Mouse (Mus musculus): ENCODE results near the gene Racgap1. TPM values are rescaled to one million over a fixed set of nuclear protein-coding genes. Genes with fewer than 3 reads are reported as not detected.

The Racgap1 gene
- polyA plus RNA-seq, 1 experiment from 2014 or later = 139 TPM

GRCm38 (mm10) chr15:99678063-99678800 lies 26.8 kb upstream of the Racgap1 start:
- Histone ChIP-seq H3K4me2 (no peak overlapping the region), H3K27ac (no peak overlapping the region), H3K4me1 (replicated peaks) (peaks cover 13% of the 10 kb centered on the region), H3K27me3 (peaks cover 24% of the 10 kb centered on the region), H3K9me3 (no peaks in the 10 kb centered on the region), H3K4me3 (replicated peaks) (no peak overlapping the region), H3K36me3 (no peaks in the 10 kb centered on the region), H3K9ac (replicated peaks) (no peak overlapping the region)
- ATAC-seq (ENCODE audit: insufficient number of reproducible peaks, insufficient read depth, low FRiP score, low TSS enrichment, low read depth) = no peak
- WGBS = 15% methylated on average over 13 of the region's 13 CpGs

- Histone ChIP-seq H3K36me3 (no peaks in the 10 kb centered on the region), H3K9ac (replicated peaks) (no peak overlapping the region), H3K9me3 (no peaks in the 10 kb centered on the region), H3K4me3 (replicated peaks) (no peak overlapping the region), H3K4me1 (replicated peaks) (peaks cover 13% of the 10 kb centered on the region), H3K4me2 (no peak overlapping the region), H3K27ac (no peak overlapping the region), H3K27me3 (peaks cover 34% of the 10 kb centered on the region)
- 46% methylated on average over 8 of the region's 8 CpGs for WGBS
- ATAC-seq (ENCODE audit: insufficient number of reproducible peaks, insufficient read depth, low FRiP score, low TSS enrichment, low read depth) = no peak
Measured at GRCm38 (mm10) chr15:99677089-99677488, 25.6 kb upstream of the Racgap1 start.

GRCm38 (mm10) chr15:99674866-99675265 lies 23.4 kb upstream of the Racgap1 start:
- no peak for ATAC-seq (ENCODE audit: insufficient number of reproducible peaks, insufficient read depth, low FRiP score, low TSS enrichment, low read depth)
- 73% methylated on average over 3 of the region's 3 CpGs for WGBS
- Histone ChIP-seq H3K4me1 (replicated peaks) (peaks cover 24% of the 10 kb centered on the region), H3K27me3 (peaks cover 56% of the 10 kb centered on the region), H3K4me3 (replicated peaks) (no peak overlapping the region), H3K27ac (no peak overlapping the region), H3K9me3 (no peaks in the 10 kb centered on the region), H3K36me3 (no peaks in the 10 kb centered on the region), H3K4me2 (no peak overlapping the region), H3K9ac (replicated peaks) (no peak overlapping the region)

- no peak overlapping the region for H3K4me3 ChIP-seq (replicated peaks)
- H3K4me2 ChIP-seq = no peak overlapping the region
- H3K27me3 ChIP-seq = peaks cover 75% of the 10 kb centered on the region
- no peaks in the 10 kb centered on the region for H3K36me3 ChIP-seq
- H3K27ac ChIP-seq = no peak overlapping the region
- H3K9me3 ChIP-seq = no peaks in the 10 kb centered on the region
- WGBS = 70% methylated on average over 14 of the region's 14 CpGs
- ATAC-seq (ENCODE audit: insufficient number of reproducible peaks, insufficient read depth, low FRiP score, low TSS enrichment, low read depth) = no peak
- H3K9ac ChIP-seq (replicated peaks) = no peak overlapping the region
- H3K4me1 ChIP-seq (replicated peaks) = peaks cover 14% of the 10 kb centered on the region
Measured at GRCm38 (mm10) chr15:99671783-99672182, 20.3 kb upstream of the Racgap1 start.

- Histone ChIP-seq H3K4me3 (replicated peaks) (peak overlapping the region; percentile 62), H3K9ac (replicated peaks) (peak overlapping the region; percentile 59), H3K36me3 (no peaks in the 10 kb centered on the region), H3K4me2 (peak overlapping the region; percentile 99), H3K9me3 (no peaks in the 10 kb centered on the region), H3K27me3 (peaks cover 82% of the 10 kb centered on the region), H3K27ac (no peak overlapping the region), H3K4me1 (replicated peaks) (peaks cover 14% of the 10 kb centered on the region)
- WGBS = 7% methylated on average over 16 of the region's 17 CpGs
- ATAC-seq (ENCODE audit: insufficient number of reproducible peaks, insufficient read depth, low FRiP score, low TSS enrichment, low read depth) = no peak
Measured at GRCm38 (mm10) chr15:99670964-99671670, 19.7 kb upstream of the Racgap1 start.

- Histone ChIP-seq H3K27ac (no peak within 1 kb of the TSS), H3K9me3 (no peaks in the 10 kb centered on the region), H3K27me3 (peaks cover 83% of the 10 kb centered on the region), H3K4me1 (replicated peaks) (peaks cover 15% of the 10 kb centered on the region), H3K9ac (replicated peaks) (peak within 1 kb of the TSS; percentile 59), H3K36me3 (no peaks in the 10 kb centered on the region), H3K4me3 (replicated peaks) (peak within 1 kb of the TSS; percentile 62), H3K4me2 (peak within 1 kb of the TSS; percentile 99)
- 1% methylated on average over 59 of the region's 74 CpGs for WGBS
- ATAC-seq (ENCODE audit: insufficient number of reproducible peaks, insufficient read depth, low FRiP score, low TSS enrichment, low read depth) = peak; percentile 38; the same call in 1 of the 2 replicates
Measured at GRCm38 (mm10) chr15:99670154-99670821, 18.8 kb upstream of the Racgap1 start, which contains the start of gene Asic1. TSS of gene Asic1 (plus strand) at chr15:99670368.

GRCm38 (mm10) chr15:99669392-99669791 lies 17.9 kb upstream of the Racgap1 start:
- no peak overlapping the region for H3K4me2 ChIP-seq
- H3K9me3 ChIP-seq = no peaks in the 10 kb centered on the region
- no peak overlapping the region for H3K27ac ChIP-seq
- H3K4me3 ChIP-seq (replicated peaks) = no peak overlapping the region
- H3K27me3 ChIP-seq = peaks cover 85% of the 10 kb centered on the region
- WGBS = 5% methylated on average over 1 of the region's 1 CpGs
- no peak overlapping the region for H3K9ac ChIP-seq (replicated peaks)
- no peak for ATAC-seq (ENCODE audit: insufficient number of reproducible peaks, insufficient read depth, low FRiP score, low TSS enrichment, low read depth)
- no peaks in the 10 kb centered on the region for H3K36me3 ChIP-seq
- peaks cover 24% of the 10 kb centered on the region for H3K4me1 ChIP-seq (replicated peaks)

GRCm38 (mm10) chr15:99668881-99669280 lies 17.4 kb upstream of the Racgap1 start:
- no peak overlapping the region for H3K4me3 ChIP-seq (replicated peaks)
- no peak overlapping the region for H3K9ac ChIP-seq (replicated peaks)
- 0 out of 2 replicates have a peak overlapping the region, but pooled peaks have one; percentile 8 for H3K4me2 ChIP-seq
- peaks cover 89% of the 10 kb centered on the region for H3K27me3 ChIP-seq
- H3K9me3 ChIP-seq = no peaks in the 10 kb centered on the region
- H3K36me3 ChIP-seq = no peaks in the 10 kb centered on the region
- H3K27ac ChIP-seq = no peak overlapping the region
- peaks cover 29% of the 10 kb centered on the region for H3K4me1 ChIP-seq (replicated peaks)
- ATAC-seq (ENCODE audit: insufficient number of reproducible peaks, insufficient read depth, low FRiP score, low TSS enrichment, low read depth) = no peak
- 2% methylated on average over 12 of the region's 12 CpGs for WGBS

GRCm38 (mm10) chr15:99667544-99667943 lies 16.1 kb upstream of the Racgap1 start:
- peaks cover 82% of the 10 kb centered on the region for H3K27me3 ChIP-seq
- H3K4me1 ChIP-seq (replicated peaks) = peaks cover 35% of the 10 kb centered on the region
- WGBS = 95% methylated on average over 2 of the region's 2 CpGs

GRCm38 (mm10) chr15:99664600-99665451 lies 13.4 kb upstream of the Racgap1 start:
- peaks cover 27% of the 10 kb centered on the region for H3K4me1 ChIP-seq (replicated peaks)
- H3K36me3 ChIP-seq = no peaks in the 10 kb centered on the region
- peaks cover 56% of the 10 kb centered on the region for H3K27me3 ChIP-seq
- H3K4me2 ChIP-seq = peak overlapping the region; percentile 91
- H3K27ac ChIP-seq = no peak overlapping the region
- 0 out of 2 replicates have a peak, but pooled peaks have one; percentile 5 for ATAC-seq (ENCODE audit: insufficient number of reproducible peaks, insufficient read depth, low FRiP score, low TSS enrichment, low read depth)
- WGBS = under 1% methylated on average over 51 of the region's 52 CpGs
- peak overlapping the region; percentile 47 for H3K4me3 ChIP-seq (replicated peaks)
- H3K9ac ChIP-seq (replicated peaks) = peak overlapping the region; percentile 45
- no peaks in the 10 kb centered on the region for H3K9me3 ChIP-seq

More at GRCm38 (mm10) chr15:99667544-99667943, 16.1 kb upstream of the Racgap1 start:
- Histone ChIP-seq H3K36me3 (no peaks in the 10 kb centered on the region), H3K4me3 (replicated peaks) (no peak overlapping the region), H3K9me3 (no peaks in the 10 kb centered on the region), H3K9ac (replicated peaks) (no peak overlapping the region), H3K27ac (no peak overlapping the region), H3K4me2 (no peak overlapping the region)
- ATAC-seq (ENCODE audit: insufficient number of reproducible peaks, insufficient read depth, low FRiP score, low TSS enrichment, low read depth) = no peak

Data from limb, embryonic 12.5 days (tissue).